Mouse (Mus musculus) hindbrain, embryonic 14.5 days (tissue): ENCODE data around the gene Fuca1. TPM values are rescaled to one million over a fixed set of nuclear protein-coding genes. Genes with fewer than 3 reads are reported as not detected.

ENCODE experiments used
- ATAC-seq: fragments of 200-750 bp; cut with Nextera tagmentation; 2 replicates; pipeline ENCODE4 v1.8.0; 2017; ENCODE audit warnings: moderate number of reproducible peaks, mild to moderate bottlenecking, moderate TSS enrichment, moderate library complexity; ENCODE audit not compliant: low FRiP score
- DNase-seq: peaks from one replicate; pipeline ENCODE4 v3.0.0-alpha.2; 2015; ENCODE audit warnings: low spot score
- H3K27ac ChIP-seq: fragments of 300-500 bp; sonication (generic); 2 replicates; pipeline ENCODE4 v1.5.1; 2014; ENCODE audit warnings: mild to moderate bottlenecking, moderate library complexity
- H3K27me3 ChIP-seq: fragments of 300-500 bp; sonication (generic); 2 replicates; pipeline ENCODE4 v1.6.1; 2014; ENCODE audit warnings: mild to moderate bottlenecking, low read length, mixed read lengths; ENCODE audit not compliant: control insufficient read depth, insufficient read depth
- H3K36me3 ChIP-seq: fragments of 300-500 bp; sonication (generic); replicated peaks from 2 replicates; pipeline ENCODE4 v1.6.1; 2014; ENCODE audit not compliant: control insufficient read depth, insufficient read depth
- H3K4me1 ChIP-seq: fragments of 300-500 bp; sonication (generic); replicated peaks from 2 replicates; pipeline ENCODE4 v1.6.1; 2014; ENCODE audit warnings: antibody characterized with exemption, low read length, mixed read lengths; ENCODE audit not compliant: control insufficient read depth, insufficient read depth
- H3K4me2 ChIP-seq: fragments of 300-500 bp; sonication (generic); replicated peaks from 2 replicates; pipeline ENCODE4 v1.6.1; 2014; ENCODE audit warnings: mild to moderate bottlenecking, moderate library complexity
- H3K4me3 ChIP-seq: fragments of 300-500 bp; sonication (generic); replicated peaks from 2 replicates; pipeline ENCODE4 v1.5.1; 2014; ENCODE audit warnings: mild to moderate bottlenecking, low read length
- H3K9ac ChIP-seq: fragments of 300-500 bp; sonication (generic); 2 replicates; pipeline ENCODE4 v1.6.1; 2014
- H3K9me3 ChIP-seq: fragments of 300-500 bp; sonication (generic); 2 replicates; pipeline ENCODE4 v1.6.1; 2016; ENCODE audit warnings: low read length; ENCODE audit not compliant: control insufficient read depth
- WGBS: fragments of 180-500 bp; shearing (Covaris S2); extraction: QIAGEN DNeasy Blood & Tissue Kit; methylation state at CpG from one replicate; pipeline ENCODE4 v1.1.7; 2014; 5-methylcytosine and 5-hydroxymethylcytosine counted together
- polyA plus RNA-seq: library from polyadenylated mRNA; unstranded; fragments of >200 nt; fragmentation: Nextera tagmentation; extraction: Ambion mirVana; gene quantifications from 2 replicates; pipeline ENCODE4 v1.2.1, GENCODE M21; 2014

The Fuca1 gene
- polyA plus RNA-seq, 1 experiment from 2014 or later: 72.0 TPM

- peaks cover 17% of the 10 kb centered on the region for H3K4me1 ChIP-seq
- H3K4me2 ChIP-seq: peak within 1 kb of the TSS; percentile 92
- under 1% methylated on average over 55 of the region's 56 CpGs for WGBS
- no peaks in the 10 kb centered on the region for H3K27me3 ChIP-seq
- DNase-seq (peak; percentile 95), ATAC-seq (peak; percentile 92)
- peaks cover 45% of the 10 kb centered on the region for H3K36me3 ChIP-seq
- H3K27ac ChIP-seq: peak within 1 kb of the TSS; percentile 94
- H3K9ac ChIP-seq: peak within 1 kb of the TSS; percentile 91
- no peaks in the 10 kb centered on the region for H3K9me3 ChIP-seq
- peak within 1 kb of the TSS; percentile 72 for H3K4me3 ChIP-seq
Measured at GRCm38 (mm10) chr4:135963457-135964193, 43.1 kb downstream of the Fuca1 start, which contains the start of gene Gale. Gene Gale, plus strand, starts transcription at chr4:135963727.

- 7% methylated on average over 12 of the region's 12 CpGs for WGBS
- Histone ChIP-seq H3K4me3 (peak overlapping the region; percentile 72), H3K4me1 (peaks cover 17% of the 10 kb centered on the region), H3K4me2 (peak overlapping the region; percentile 92), H3K36me3 (peaks cover 45% of the 10 kb centered on the region), H3K9me3 (no peaks in the 10 kb centered on the region), H3K27me3 (no peaks in the 10 kb centered on the region), H3K9ac (peak overlapping the region; percentile 91), H3K27ac (peak overlapping the region; percentile 94; the same call in 1 of the 2 replicates)
- ATAC-seq (no peak), DNase-seq (no peak)
Measured at GRCm38 (mm10) chr4:135964426-135964825, 43.9 kb downstream of the Fuca1 start.

GRCm38 (mm10) chr4:135965113-135965512 is 44.6 kb downstream of the Fuca1 start:
- H3K4me2 ChIP-seq: peak overlapping the region; percentile 92
- H3K27me3 ChIP-seq: no peaks in the 10 kb centered on the region
- no peaks in the 10 kb centered on the region for H3K9me3 ChIP-seq
- WGBS: 86% methylated on average over 9 of the region's 9 CpGs
- no peak for DNase-seq
- no peak overlapping the region for H3K4me3 ChIP-seq
- H3K4me1 ChIP-seq: peaks cover 17% of the 10 kb centered on the region
- no peak for ATAC-seq
- H3K9ac ChIP-seq: no peak overlapping the region
- peaks cover 45% of the 10 kb centered on the region for H3K36me3 ChIP-seq
- H3K27ac ChIP-seq: no peak overlapping the region

GRCm38 (mm10) chr4:135966283-135966682 is 45.7 kb downstream of the Fuca1 start:
- Histone ChIP-seq H3K27ac (no peak overlapping the region), H3K27me3 (no peaks in the 10 kb centered on the region), H3K4me1 (peaks cover 20% of the 10 kb centered on the region), H3K4me2 (no peak overlapping the region), H3K9me3 (no peaks in the 10 kb centered on the region), H3K9ac (no peak overlapping the region), H3K4me3 (no peak overlapping the region), H3K36me3 (peaks cover 50% of the 10 kb centered on the region)
- 95% methylated on average over 16 of the region's 16 CpGs for WGBS
- no peak for ATAC-seq
- DNase-seq: no peak

- no peaks in the 10 kb centered on the region for H3K9me3 ChIP-seq
- WGBS: 92% methylated on average over 18 of the region's 18 CpGs
- H3K4me1 ChIP-seq: peaks cover 26% of the 10 kb centered on the region
- H3K9ac ChIP-seq: no peak overlapping the region
- no peak for DNase-seq
- H3K4me2 ChIP-seq: no peak overlapping the region
- no peak for ATAC-seq
- peaks cover 50% of the 10 kb centered on the region for H3K36me3 ChIP-seq
- H3K27me3 ChIP-seq: no peaks in the 10 kb centered on the region
- H3K4me3 ChIP-seq: no peak overlapping the region
- no peak overlapping the region for H3K27ac ChIP-seq
Measured at GRCm38 (mm10) chr4:135967086-135967760, 46.7 kb downstream of the Fuca1 start.

- Histone ChIP-seq H3K4me3 (no peak overlapping the region), H3K4me1 (peaks cover 20% of the 10 kb centered on the region), H3K9me3 (no peaks in the 10 kb centered on the region), H3K27ac (no peak overlapping the region), H3K4me2 (no peak overlapping the region), H3K27me3 (no peaks in the 10 kb centered on the region), H3K36me3 (peaks cover 50% of the 10 kb centered on the region), H3K9ac (no peak overlapping the region)
- 69% methylated on average over 19 of the region's 19 CpGs for WGBS
- DNase-seq (no peak), ATAC-seq (no peak)
Measured at GRCm38 (mm10) chr4:135968271-135968869, 47.8 kb downstream of the Fuca1 start.

- ATAC-seq: no peak
- Histone ChIP-seq H3K9ac (no peak overlapping the region), H3K4me2 (no peak overlapping the region), H3K27ac (no peak overlapping the region), H3K4me3 (no peak overlapping the region), H3K9me3 (no peaks in the 10 kb centered on the region), H3K4me1 (peaks cover 17% of the 10 kb centered on the region), H3K27me3 (no peaks in the 10 kb centered on the region), H3K36me3 (peaks cover 50% of the 10 kb centered on the region)
- 79% methylated on average over 13 of the region's 13 CpGs for WGBS
- no peak for DNase-seq
Measured at GRCm38 (mm10) chr4:135969070-135969750, 48.7 kb downstream of the Fuca1 start.

GRCm38 (mm10) chr4:135970585-135970984 is 50.0 kb downstream of the Fuca1 start:
- peaks cover 9% of the 10 kb centered on the region for H3K4me1 ChIP-seq
- no peaks in the 10 kb centered on the region for H3K9me3 ChIP-seq
- ATAC-seq: no peak
- no peaks in the 10 kb centered on the region for H3K27me3 ChIP-seq
- 90% methylated on average over 11 of the region's 11 CpGs for WGBS
- H3K27ac ChIP-seq: no peak overlapping the region
- peaks cover 60% of the 10 kb centered on the region for H3K36me3 ChIP-seq
- H3K4me2 ChIP-seq: no peak overlapping the region; the same call in 1 of the 2 replicates
- H3K4me3 ChIP-seq: no peak overlapping the region
- no peak overlapping the region for H3K9ac ChIP-seq
- no peak for DNase-seq
